Mouse (Mus musculus): ENCODE measurements around the gene Isoc2a. TPM values are rescaled to one million over a fixed set of nuclear protein-coding genes. Genes with fewer than 3 reads are reported as not detected.
"Not testable (repeated sequence)": the region's sequence is repeated elsewhere in the genome, so short reads cannot be mapped to it uniquely, and the experiment has no call there.

Isoc2a gene
- total RNA-seq, 1 experiment = 16.1 TPM

GRCm38 (mm10) chr7:4851315-4851688, 25.7 kb upstream of the Isoc2a start:
- Histone ChIP-seq H3K27ac (ENCODE audit: insufficient read depth, low read depth, low read length, poor library complexity, severe bottlenecking) (no peak overlapping the region), H3K4me3 (ENCODE audit: insufficient read depth in 1 of 2, low read depth in 1 of 2, low read length in 2 of 2, poor library complexity in 1 of 2, severe bottlenecking in 1 of 2) (no peak overlapping the region), H3K36me3 (ENCODE audit: control insufficient read depth, insufficient read depth, low read length, poor library complexity, severe bottlenecking) (no peaks in the 10 kb centered on the region), H3K4me1 (ENCODE audit: control insufficient read depth in 2 of 2, insufficient read depth in 2 of 2, low read length in 2 of 2, poor library complexity in 1 of 2) (no peaks in the 10 kb centered on the region), H3K9ac (ENCODE audit: insufficient read depth, low read depth, low read length, poor library complexity, severe bottlenecking) (no peak overlapping the region), H3K9me3 (ENCODE audit: control insufficient read depth, insufficient read depth, low read depth, low read length) (no peaks in the 10 kb centered on the region)
- DNase-seq (ENCODE audit: low read depth, low spot score) = no peak
- TF ChIP-seq ZNF384 (IDR thresholded peaks at IDR 0.05; ENCODE audit: low read depth, low read length) = no peak
- TF ChIP-seq CHD2 (IDR thresholded peaks at IDR 0.05; ENCODE audit: low read depth, low read length) = no peak
- TF ChIP-seq ZC3H11A (IDR thresholded peaks at IDR 0.05; ENCODE audit: borderline replicate concordance, low read depth, low read length) = no peak
- TF ChIP-seq HCFC1 (IDR thresholded peaks at IDR 0.05; ENCODE audit: borderline replicate concordance, insufficient read depth, low read length) = no peak
- TF ChIP-seq MAFK (IDR thresholded peaks at IDR 0.05; ENCODE audit: insufficient read depth, low read depth, low read length) = no peak
- in situ Hi-C loops (cut with MboI; ENCODE audit: low sequenced_read_pairs in 2 of 2, unreplicated experiment in 2 of 2) = no loop called here

- DNase-seq (ENCODE audit: low read depth, low spot score) = no peak
- TF ChIP-seq ZC3H11A (IDR thresholded peaks at IDR 0.05; ENCODE audit: borderline replicate concordance, low read depth, low read length) = no peak
- no peak for TF ChIP-seq ZNF384 (IDR thresholded peaks at IDR 0.05; ENCODE audit: low read depth, low read length)
- TF ChIP-seq MAFK (IDR thresholded peaks at IDR 0.05; ENCODE audit: insufficient read depth, low read depth, low read length) = no peak
- no peak for TF ChIP-seq HCFC1 (IDR thresholded peaks at IDR 0.05; ENCODE audit: borderline replicate concordance, insufficient read depth, low read length)
- no peak for TF ChIP-seq CHD2 (IDR thresholded peaks at IDR 0.05; ENCODE audit: low read depth, low read length)
- 0 out of 4 replicates have a peak, but pooled peaks cover 0 to 2% of the 10 kb centered on the region in 2 experiments for H3K4me1 ChIP-seq (ENCODE audit: control insufficient read depth in 2 of 2, insufficient read depth in 2 of 2, low read length in 2 of 2, poor library complexity in 1 of 2)
- H3K4me3 ChIP-seq (ENCODE audit: insufficient read depth in 1 of 2, low read depth in 1 of 2, low read length in 2 of 2, poor library complexity in 1 of 2, severe bottlenecking in 1 of 2) = no peak overlapping the region
- H3K9ac ChIP-seq (ENCODE audit: insufficient read depth, low read depth, low read length, poor library complexity, severe bottlenecking) = no peak overlapping the region
- no peak overlapping the region for H3K27ac ChIP-seq (ENCODE audit: insufficient read depth, low read depth, low read length, poor library complexity, severe bottlenecking)
- H3K36me3 ChIP-seq (ENCODE audit: control insufficient read depth, insufficient read depth, low read length, poor library complexity, severe bottlenecking) = no peaks in the 10 kb centered on the region
- in situ Hi-C loops (cut with MboI; ENCODE audit: low sequenced_read_pairs in 2 of 2, unreplicated experiment in 2 of 2) = no loop called here
- no peaks in the 10 kb centered on the region for H3K9me3 ChIP-seq (ENCODE audit: control insufficient read depth, insufficient read depth, low read depth, low read length)
These were observed 23.3 kb upstream of the Isoc2a start for GRCm38 (mm10) chr7:4853613-4854012.

GRCm38 (mm10) chr7:4856508-4856907, 20.4 kb upstream of the Isoc2a start:
- DNase-seq (ENCODE audit: low read depth, low spot score) = no peak
- Histone ChIP-seq H3K9ac (ENCODE audit: insufficient read depth, low read depth, low read length, poor library complexity, severe bottlenecking) (no peak overlapping the region), H3K36me3 (ENCODE audit: control insufficient read depth, insufficient read depth, low read length, poor library complexity, severe bottlenecking) (no peaks in the 10 kb centered on the region), H3K27ac (ENCODE audit: insufficient read depth, low read depth, low read length, poor library complexity, severe bottlenecking) (no peak overlapping the region), H3K4me3 (ENCODE audit: insufficient read depth in 1 of 2, low read depth in 1 of 2, low read length in 2 of 2, poor library complexity in 1 of 2, severe bottlenecking in 1 of 2) (no peak overlapping the region), H3K9me3 (ENCODE audit: control insufficient read depth, insufficient read depth, low read depth, low read length) (no peaks in the 10 kb centered on the region), H3K4me1 (ENCODE audit: control insufficient read depth in 2 of 2, insufficient read depth in 2 of 2, low read length in 2 of 2, poor library complexity in 1 of 2) (0 out of 4 replicates have a peak, but pooled peaks cover 0 to 2% of the 10 kb centered on the region in 2 experiments)
- no peak for TF ChIP-seq ZNF384 (IDR thresholded peaks at IDR 0.05; ENCODE audit: low read depth, low read length)
- TF ChIP-seq ZC3H11A (IDR thresholded peaks at IDR 0.05; ENCODE audit: borderline replicate concordance, low read depth, low read length) = no peak
- no peak for TF ChIP-seq MAFK (IDR thresholded peaks at IDR 0.05; ENCODE audit: insufficient read depth, low read depth, low read length)
- no peak for TF ChIP-seq HCFC1 (IDR thresholded peaks at IDR 0.05; ENCODE audit: borderline replicate concordance, insufficient read depth, low read length)
- TF ChIP-seq CHD2 (IDR thresholded peaks at IDR 0.05; ENCODE audit: low read depth, low read length) = no peak
- in situ Hi-C loops (cut with MboI; ENCODE audit: low sequenced_read_pairs in 2 of 2, unreplicated experiment in 2 of 2) = no loop called here

GRCm38 (mm10) chr7:4857321-4857720, 19.6 kb upstream of the Isoc2a start:
- Histone ChIP-seq H3K4me1 (ENCODE audit: control insufficient read depth in 2 of 2, insufficient read depth in 2 of 2, low read length in 2 of 2, poor library complexity in 1 of 2) (0 out of 4 replicates have a peak, but pooled peaks cover 0 to 2% of the 10 kb centered on the region in 2 experiments), H3K36me3 (ENCODE audit: control insufficient read depth, insufficient read depth, low read length, poor library complexity, severe bottlenecking) (no peaks in the 10 kb centered on the region), H3K4me3 (ENCODE audit: insufficient read depth in 1 of 2, low read depth in 1 of 2, low read length in 2 of 2, poor library complexity in 1 of 2, severe bottlenecking in 1 of 2) (no peak overlapping the region), H3K9ac (ENCODE audit: insufficient read depth, low read depth, low read length, poor library complexity, severe bottlenecking) (no peak overlapping the region), H3K9me3 (ENCODE audit: control insufficient read depth, insufficient read depth, low read depth, low read length) (no peaks in the 10 kb centered on the region), H3K27ac (ENCODE audit: insufficient read depth, low read depth, low read length, poor library complexity, severe bottlenecking) (no peak overlapping the region)
- DNase-seq (ENCODE audit: low read depth, low spot score) = no peak
- no peak for TF ChIP-seq CHD2 (IDR thresholded peaks at IDR 0.05; ENCODE audit: low read depth, low read length)
- no peak for TF ChIP-seq ZC3H11A (IDR thresholded peaks at IDR 0.05; ENCODE audit: borderline replicate concordance, low read depth, low read length)
- in situ Hi-C loops (cut with MboI; ENCODE audit: low sequenced_read_pairs in 2 of 2, unreplicated experiment in 2 of 2) = no loop called here

- Histone ChIP-seq H3K27ac (ENCODE audit: insufficient read depth, low read depth, low read length, poor library complexity, severe bottlenecking) (no peak overlapping the region), H3K4me3 (ENCODE audit: insufficient read depth in 1 of 2, low read depth in 1 of 2, low read length in 2 of 2, poor library complexity in 1 of 2, severe bottlenecking in 1 of 2) (no peak overlapping the region), H3K9me3 (ENCODE audit: control insufficient read depth, insufficient read depth, low read depth, low read length) (no peaks in the 10 kb centered on the region), H3K36me3 (ENCODE audit: control insufficient read depth, insufficient read depth, low read length, poor library complexity, severe bottlenecking) (no peaks in the 10 kb centered on the region), H3K4me1 (ENCODE audit: control insufficient read depth in 2 of 2, insufficient read depth in 2 of 2, low read length in 2 of 2, poor library complexity in 1 of 2) (0 out of 4 replicates have a peak, but pooled peaks cover 0 to 2% of the 10 kb centered on the region in 2 experiments), H3K9ac (ENCODE audit: insufficient read depth, low read depth, low read length, poor library complexity, severe bottlenecking) (no peak overlapping the region)
- TF ChIP-seq HCFC1 (IDR thresholded peaks at IDR 0.05; ENCODE audit: borderline replicate concordance, insufficient read depth, low read length) = no peak
- TF ChIP-seq MAFK (IDR thresholded peaks at IDR 0.05; ENCODE audit: insufficient read depth, low read depth, low read length) = no peak
- no peak for TF ChIP-seq ZC3H11A (IDR thresholded peaks at IDR 0.05; ENCODE audit: borderline replicate concordance, low read depth, low read length)
- TF ChIP-seq CHD2 (IDR thresholded peaks at IDR 0.05; ENCODE audit: low read depth, low read length) = no peak
- no peak for TF ChIP-seq ZNF384 (IDR thresholded peaks at IDR 0.05; ENCODE audit: low read depth, low read length)
- DNase-seq (ENCODE audit: low read depth, low spot score) = no peak
- in situ Hi-C loops (cut with MboI; ENCODE audit: low sequenced_read_pairs in 2 of 2, unreplicated experiment in 2 of 2) = no loop called here
These were observed 17.5 kb upstream of the Isoc2a start for GRCm38 (mm10) chr7:4859418-4859978.

GRCm38 (mm10) chr7:4860926-4861325, 16.0 kb upstream of the Isoc2a start:
- H3K4me3 ChIP-seq (ENCODE audit: insufficient read depth in 1 of 2, low read depth in 1 of 2, low read length in 2 of 2, poor library complexity in 1 of 2, severe bottlenecking in 1 of 2); H3K9me3 ChIP-seq (ENCODE audit: control insufficient read depth, insufficient read depth, low read depth, low read length); H3K27ac ChIP-seq (ENCODE audit: insufficient read depth, low read depth, low read length, poor library complexity, severe bottlenecking); H3K36me3 ChIP-seq (ENCODE audit: control insufficient read depth, insufficient read depth, low read length, poor library complexity, severe bottlenecking); DNase-seq (ENCODE audit: low read depth, low spot score); H3K4me1 ChIP-seq (ENCODE audit: control insufficient read depth in 2 of 2, insufficient read depth in 2 of 2, low read length in 2 of 2, poor library complexity in 1 of 2); in situ Hi-C loops (cut with MboI; ENCODE audit: low sequenced_read_pairs in 2 of 2, unreplicated experiment in 2 of 2); H3K9ac ChIP-seq (ENCODE audit: insufficient read depth, low read depth, low read length, poor library complexity, severe bottlenecking): not testable (repeated sequence)

All from ES-E14 (cell line).